Mouse (Mus musculus) kidney, adult 18-20 months (tissue): ENCODE data around the gene Pdcd1.
"Not testable (repeated sequence)": the region's sequence is repeated elsewhere in the genome, so short reads cannot be mapped to it uniquely, and the experiment has no call there.

ENCODE experiments used
- DNase-seq: peaks from one replicate; pipeline ENCODE4 v3.0.0; 2021

The Pdcd1 gene

GRCm38 (mm10) chr1:94052373-94052772 is at the start of gene Pdcd1:
Gene Pdcd1, minus strand, starts transcription at chr1:94052553.
- no peak for DNase-seq

DNA sequence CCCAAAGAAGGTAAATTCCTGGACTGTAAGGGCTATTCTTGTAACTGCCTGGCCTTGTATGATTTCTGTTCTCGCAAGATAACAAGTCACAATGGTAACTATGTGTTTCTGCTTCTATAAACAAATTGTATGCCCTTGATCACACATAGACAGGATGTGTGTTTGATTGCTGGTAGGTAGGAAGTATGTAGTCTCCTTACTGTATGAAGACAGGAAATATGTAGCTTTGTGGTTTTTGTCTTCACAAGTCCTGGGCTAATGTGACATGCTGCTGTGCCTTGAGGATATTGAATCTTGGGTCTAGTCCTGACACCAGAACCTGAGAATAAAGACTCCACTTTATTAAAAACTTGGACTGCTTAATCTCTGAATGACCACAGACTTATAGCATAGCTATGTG is 39.4 kb upstream of the Pdcd1 start:
- no peak for DNase-seq

- no peak for DNase-seq
Measured at GRCm38 (mm10) chr1:94086311-94086898, 34.1 kb upstream of the Pdcd1 start.

- DNase-seq, result no peak
Measured at GRCm38 (mm10) chr1:94085324-94086105, 33.2 kb upstream of the Pdcd1 start.

- DNase-seq, result peak; percentile 7
Measured at GRCm38 (mm10) chr1:94081761-94082160, 29.4 kb upstream of the Pdcd1 start.

DNA sequence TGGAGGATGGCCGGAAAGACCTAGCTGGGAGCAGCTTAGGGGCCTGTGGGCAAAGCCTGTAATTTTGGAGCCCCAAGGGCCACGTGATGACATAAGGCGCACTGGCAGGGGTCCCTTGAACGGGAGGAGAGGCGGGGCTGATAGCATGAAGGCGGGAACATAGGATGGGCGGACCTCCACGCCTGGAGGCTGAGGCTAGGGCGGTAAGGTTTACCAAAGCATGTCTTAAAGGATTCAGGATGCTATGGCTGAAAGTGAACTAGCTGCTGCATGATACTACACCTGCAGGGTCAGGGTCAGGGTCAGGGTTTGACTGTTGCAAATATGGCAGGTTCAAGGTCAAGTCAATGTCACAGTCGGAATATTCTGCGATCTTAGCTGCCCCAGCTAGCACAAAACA is 28.8 kb upstream of the Pdcd1 start:
- DNase-seq, result no peak

DNA sequence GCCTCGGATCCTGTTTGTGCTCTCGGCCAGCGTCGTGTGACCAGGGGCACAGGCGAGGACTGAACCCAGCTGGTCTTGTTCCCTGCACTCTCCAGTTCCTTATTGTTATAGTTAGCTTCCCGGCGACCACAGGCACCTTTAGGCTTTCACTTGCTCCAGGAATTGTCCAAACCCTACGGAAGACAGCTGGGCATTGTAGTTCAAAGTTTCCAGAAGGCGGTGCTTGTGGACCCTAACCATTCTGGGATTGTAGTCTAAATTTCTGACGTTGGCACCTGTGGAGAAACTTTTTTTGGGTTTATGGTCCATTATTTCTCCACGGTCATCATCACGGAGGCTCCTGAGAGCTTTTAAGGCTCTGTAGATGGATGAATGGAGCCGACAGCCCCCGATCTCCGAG is 28.4 kb upstream of the Pdcd1 start:
- no peak for DNase-seq

GRCm38 (mm10) chr1:94078835-94079440 is 26.6 kb upstream of the Pdcd1 start:
- peak; percentile 80 for DNase-seq

- DNase-seq, result no peak
Measured at GRCm38 (mm10) chr1:94078314-94078713, 26.0 kb upstream of the Pdcd1 start.

- no peak for DNase-seq
Measured at GRCm38 (mm10) chr1:94076702-94077101, 24.3 kb upstream of the Pdcd1 start.

GRCm38 (mm10) chr1:94074756-94075155 is 22.4 kb upstream of the Pdcd1 start:
- no peak for DNase-seq

GRCm38 (mm10) chr1:94058281-94058680 is 5.9 kb upstream of the Pdcd1 start:
- not testable (repeated sequence) for DNase-seq

GRCm38 (mm10) chr1:94057401-94057800 is 5.0 kb upstream of the Pdcd1 start:
- DNase-seq, result no peak

- no peak for DNase-seq
Measured at GRCm38 (mm10) chr1:94055966-94056365, 3.6 kb upstream of the Pdcd1 start.

GRCm38 (mm10) chr1:94054481-94054880 is 2.1 kb upstream of the Pdcd1 start:
- no peak for DNase-seq

- DNase-seq, result no peak
Measured at GRCm38 (mm10) chr1:94053530-94054216, 1.3 kb upstream of the Pdcd1 start.

- no peak for DNase-seq
Measured at GRCm38 (mm10) chr1:94051104-94051503, 1.2 kb downstream of the Pdcd1 start.

GRCm38 (mm10) chr1:94046544-94046943 is 5.8 kb downstream of the Pdcd1 start:
- DNase-seq, result no peak

DNA sequence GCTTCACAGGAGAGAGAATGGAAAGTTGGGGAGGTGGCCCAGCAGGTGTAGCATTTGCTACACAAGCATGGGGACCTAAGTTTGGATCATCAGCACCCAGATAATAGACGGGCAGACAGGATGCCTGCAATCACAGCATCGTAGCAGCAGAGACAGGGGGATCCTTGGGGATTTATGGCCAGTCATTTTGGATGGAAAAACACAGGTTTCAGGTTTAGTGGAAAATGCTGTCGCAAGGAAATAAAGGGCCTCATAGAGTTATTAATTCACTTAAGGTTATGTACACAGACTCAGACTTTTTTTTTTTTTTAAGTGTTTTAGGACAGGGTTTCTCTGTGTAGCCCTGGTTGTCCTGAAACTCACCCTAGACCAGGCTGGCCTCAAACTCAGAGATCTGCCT is 6.8 kb downstream of the Pdcd1 start:
- DNase-seq, result no peak

- DNase-seq, result no peak
Measured at GRCm38 (mm10) chr1:94040391-94040790, 12.0 kb downstream of the Pdcd1 start.

DNA sequence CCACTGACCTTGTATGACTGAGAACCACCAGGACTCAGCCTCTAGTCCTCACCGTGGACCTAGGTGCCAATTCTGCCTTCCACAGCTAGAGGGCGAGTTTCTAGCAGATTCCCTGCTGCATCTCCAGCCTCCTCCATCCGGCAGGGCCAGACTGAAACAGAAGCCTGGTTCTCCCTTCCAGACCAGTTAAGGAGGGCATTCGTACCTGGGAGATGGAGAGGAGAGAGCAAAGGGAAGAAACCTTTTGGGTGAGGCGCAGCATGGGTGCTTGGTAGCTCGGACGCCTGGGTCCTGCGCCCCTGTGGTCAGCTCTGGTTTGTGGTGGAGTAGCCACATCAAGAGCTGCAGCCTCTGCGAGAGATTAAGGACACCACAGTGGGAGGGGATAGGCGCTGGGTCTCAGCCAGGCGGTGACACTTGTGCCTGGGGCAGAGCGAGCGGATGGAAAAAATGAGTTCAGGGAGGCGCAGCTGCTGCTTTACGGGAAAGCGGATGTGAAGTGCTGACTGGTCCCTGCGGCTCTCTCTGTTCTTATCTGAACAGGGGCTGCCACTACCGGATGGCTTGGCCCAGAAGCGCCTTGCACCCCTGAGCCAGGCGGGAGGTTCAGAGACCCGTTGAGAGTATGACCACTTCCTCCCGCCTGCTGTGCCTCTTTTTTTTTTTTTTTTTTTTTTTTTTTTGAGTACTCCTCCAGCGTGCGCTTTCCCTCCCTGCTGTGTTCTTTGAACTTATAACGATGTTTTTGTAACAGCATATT is 17.2 kb downstream of the Pdcd1 start:
- DNase-seq, result peak; percentile 62

GRCm38 (mm10) chr1:94033075-94033602 is 19.2 kb downstream of the Pdcd1 start:
- DNase-seq, result no peak

DNA sequence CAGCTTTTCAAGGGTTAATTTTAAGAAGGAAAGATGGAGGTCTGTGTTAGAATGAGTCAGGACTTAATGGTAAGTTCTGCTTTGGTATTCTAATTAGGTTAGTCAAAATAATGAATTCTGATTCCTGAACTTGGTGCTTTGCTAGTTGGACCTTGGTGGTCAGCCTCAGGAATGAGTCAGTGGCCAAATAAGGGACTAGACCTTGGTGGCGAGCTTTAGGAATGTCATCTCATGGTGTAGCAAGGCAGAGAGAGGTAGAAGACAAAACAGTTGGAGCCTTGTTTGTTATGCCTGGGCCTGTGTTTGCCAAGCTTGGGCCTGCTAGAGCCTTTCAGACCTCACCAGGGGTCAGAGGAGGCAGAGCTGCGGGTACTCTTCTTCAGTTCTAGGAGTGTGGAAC is 23.6 kb downstream of the Pdcd1 start:
- DNase-seq, result no peak
